Mouse (Mus musculus) E14TG2a.4 (cell line): ENCODE results near the gene Gm45716.

Experiments
- H3K27me3 ChIP-seq: 2 replicates; pipeline ENCODE4 v1.6.1; 2014; ENCODE audit warnings: low read length, control low read depth; ENCODE audit not compliant: insufficient read depth
- H3K36me3 ChIP-seq: 2 replicates; pipeline ENCODE4 v1.6.1; 2014; ENCODE audit warnings: low read length, control low read depth; ENCODE audit not compliant: insufficient read depth
- H3K4me1 ChIP-seq: replicated peaks from 2 replicates; pipeline ENCODE4 v1.6.1; 2014; ENCODE audit warnings: low read depth, low read length, control low read depth
- H3K4me3 ChIP-seq: replicated peaks from 2 replicates; pipeline ENCODE4 v1.5.1; 2014; ENCODE audit warnings: mild to moderate bottlenecking, low read length
- H3K9me3 ChIP-seq: 2 replicates; pipeline ENCODE4 v1.6.1; 2014; ENCODE audit warnings: low read length, control low read depth
- CTCF ChIP-seq: conservative IDR thresholded peaks from 2 replicates; pipeline ENCODE4 v1.5.1; 2014; ENCODE audit warnings: low read length
- NANOG ChIP-seq: IDR thresholded peaks from 2 replicates; pipeline ENCODE4 v1.6.1; 2014; ENCODE audit warnings: borderline replicate concordance, low read length, mixed read lengths
- POU5F1 ChIP-seq: IDR thresholded peaks from 2 replicates; pipeline ENCODE4 v1.6.1; 2014; ENCODE audit warnings: low read length, borderline replicate concordance

The Gm45716 gene

GRCm38 (mm10) chr11:90237616-90238015 lies 50.1 kb downstream of the Gm45716 start:
- TF ChIP-seq POU5F1: no peak
- TF ChIP-seq NANOG: no peak
- Histone ChIP-seq H3K27me3 (peaks cover 18% of the 10 kb centered on the region), H3K4me3 (no peak overlapping the region), H3K9me3 (no peaks in the 10 kb centered on the region), H3K36me3 (no peaks in the 10 kb centered on the region), H3K4me1 (peaks cover 28% of the 10 kb centered on the region)

DNA sequence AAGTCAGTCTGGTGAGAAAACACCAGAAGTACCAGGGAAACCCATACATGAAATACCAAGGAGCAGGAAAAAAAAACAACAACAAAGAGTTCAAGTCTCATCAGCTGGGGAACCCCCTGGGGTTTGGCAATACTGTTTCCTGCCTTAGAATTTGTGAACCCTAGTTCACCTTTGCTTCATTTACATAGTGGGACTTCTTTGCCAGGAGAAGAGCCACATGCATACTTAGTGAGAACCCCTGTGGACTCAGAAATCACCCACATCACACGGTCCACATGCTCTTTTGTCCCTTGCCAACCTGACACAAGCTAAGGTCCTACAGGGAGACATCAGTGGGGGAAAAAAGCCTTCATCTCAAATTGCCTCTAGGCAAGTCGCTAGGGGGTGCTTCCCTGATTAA lies 51.2 kb downstream of the Gm45716 start:
- TF ChIP-seq NANOG: peak; percentile 73; the same call in 1 of the 2 replicates
- TF ChIP-seq CTCF: no peak
- TF ChIP-seq POU5F1: no peak
- Histone ChIP-seq H3K27me3 (peaks cover 16% of the 10 kb centered on the region), H3K36me3 (no peaks in the 10 kb centered on the region), H3K4me3 (no peak overlapping the region), H3K9me3 (peaks cover 5% of the 10 kb centered on the region; the same call in 1 of the 2 replicates), H3K4me1 (peaks cover 28% of the 10 kb centered on the region)

DNA sequence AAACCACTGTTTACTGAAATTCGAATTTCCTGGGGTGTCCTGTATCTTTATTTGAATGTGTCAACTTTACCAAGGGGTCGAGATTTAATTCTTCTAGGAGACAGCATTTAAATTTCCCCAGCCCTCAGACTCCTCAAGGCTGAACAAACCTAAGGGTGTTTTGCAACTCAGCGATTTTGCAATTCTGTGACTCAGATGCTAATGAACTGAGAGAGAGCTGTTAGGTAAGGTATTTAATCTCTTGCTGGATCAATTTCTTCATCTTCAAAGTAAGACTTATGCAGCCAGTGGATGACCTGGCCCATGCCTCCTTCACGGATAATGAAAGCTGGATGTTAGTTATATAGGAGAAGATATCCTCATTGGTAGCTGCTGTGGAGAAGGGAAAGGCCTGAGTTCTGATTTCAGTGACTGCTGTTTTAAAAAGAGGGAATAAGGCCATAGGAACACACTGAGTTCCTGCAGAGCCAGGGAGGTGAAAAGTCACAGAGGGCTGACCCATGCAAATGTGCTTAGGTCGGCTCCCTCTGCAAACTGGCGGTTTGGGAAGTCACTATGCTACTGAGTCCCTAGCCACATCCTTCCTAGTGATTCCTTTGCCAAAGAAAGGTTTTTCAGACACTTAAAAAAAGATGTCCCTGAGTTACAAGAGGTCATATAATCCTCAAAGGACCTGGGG lies 53.3 kb downstream of the Gm45716 start:
- no peak overlapping the region for H3K4me3 ChIP-seq
- no peak for TF ChIP-seq POU5F1
- TF ChIP-seq NANOG: no peak
- no peak for TF ChIP-seq CTCF

DNA sequence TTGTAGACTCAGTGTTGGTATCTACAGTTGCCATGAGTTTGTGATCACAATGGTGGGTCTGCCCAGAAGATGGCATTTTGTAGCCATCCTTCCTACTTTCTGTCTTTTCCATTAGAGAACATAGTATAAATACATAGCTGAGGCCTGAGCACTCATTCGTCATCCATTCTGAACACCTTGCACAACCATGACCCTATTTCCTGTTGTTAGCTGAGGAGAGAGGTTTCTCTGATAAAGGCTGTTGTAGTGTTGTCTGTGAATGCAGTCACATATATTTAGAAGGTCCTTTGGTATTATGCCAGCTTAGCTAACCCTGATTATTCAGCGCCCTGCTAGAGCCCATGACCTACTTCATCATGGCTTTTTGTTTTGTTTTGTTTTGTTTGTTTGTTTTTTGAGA lies 54.4 kb downstream of the Gm45716 start:
- no peaks in the 10 kb centered on the region for H3K36me3 ChIP-seq
- H3K4me1 ChIP-seq: peaks cover 28% of the 10 kb centered on the region
- no peak overlapping the region for H3K4me3 ChIP-seq
- peaks cover 8% of the 10 kb centered on the region; the same call in 1 of the 2 replicates for H3K9me3 ChIP-seq
- peaks cover 28% of the 10 kb centered on the region for H3K27me3 ChIP-seq
- TF ChIP-seq POU5F1 (no peak), CTCF (no peak), NANOG (no peak)

More for the DNA sequence above, 53.3 kb downstream of the Gm45716 start:
- no peaks in the 10 kb centered on the region for H3K36me3 ChIP-seq
- peaks cover 8% of the 10 kb centered on the region; the same call in 1 of the 2 replicates for H3K9me3 ChIP-seq
- H3K27me3 ChIP-seq: peaks cover 20% of the 10 kb centered on the region
- H3K4me1 ChIP-seq: peaks cover 28% of the 10 kb centered on the region

- Histone ChIP-seq H3K36me3 (no peaks in the 10 kb centered on the region), H3K4me1 (peaks cover 19% of the 10 kb centered on the region), H3K9me3 (peaks cover 8% of the 10 kb centered on the region; the same call in 1 of the 2 replicates), H3K27me3 (peaks cover 32% of the 10 kb centered on the region), H3K4me3 (no peak overlapping the region)
- TF ChIP-seq NANOG (no peak), POU5F1 (no peak), CTCF (no peak)
Measured at GRCm38 (mm10) chr11:90243300-90243699, 55.8 kb downstream of the Gm45716 start.

DNA sequence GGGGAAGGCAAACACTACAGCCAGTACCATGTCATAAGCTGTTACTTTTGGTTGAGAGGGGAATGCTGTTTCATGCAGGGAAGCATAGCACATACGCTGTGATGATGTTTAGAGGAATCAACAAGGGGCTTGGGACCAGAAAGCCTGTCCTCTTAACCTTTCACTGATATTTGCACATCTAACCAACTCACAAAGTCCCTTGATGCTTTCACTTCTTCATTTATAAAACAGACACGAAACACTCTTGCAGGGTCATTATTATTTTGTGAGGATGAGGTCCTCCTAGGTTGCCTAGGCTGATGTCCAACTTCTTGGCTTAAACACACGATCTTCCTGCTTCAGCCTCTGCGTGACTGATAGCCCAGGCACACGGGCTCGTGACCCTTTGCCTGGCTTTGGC lies 58.1 kb downstream of the Gm45716 start:
- no peaks in the 10 kb centered on the region for H3K36me3 ChIP-seq
- peaks cover 8% of the 10 kb centered on the region; the same call in 1 of the 2 replicates for H3K9me3 ChIP-seq
- no peak overlapping the region for H3K4me3 ChIP-seq
- peaks cover 22% of the 10 kb centered on the region for H3K4me1 ChIP-seq
- no peak for TF ChIP-seq POU5F1
- no peak for TF ChIP-seq NANOG
- TF ChIP-seq CTCF: no peak
- H3K27me3 ChIP-seq: peaks cover 42% of the 10 kb centered on the region

DNA sequence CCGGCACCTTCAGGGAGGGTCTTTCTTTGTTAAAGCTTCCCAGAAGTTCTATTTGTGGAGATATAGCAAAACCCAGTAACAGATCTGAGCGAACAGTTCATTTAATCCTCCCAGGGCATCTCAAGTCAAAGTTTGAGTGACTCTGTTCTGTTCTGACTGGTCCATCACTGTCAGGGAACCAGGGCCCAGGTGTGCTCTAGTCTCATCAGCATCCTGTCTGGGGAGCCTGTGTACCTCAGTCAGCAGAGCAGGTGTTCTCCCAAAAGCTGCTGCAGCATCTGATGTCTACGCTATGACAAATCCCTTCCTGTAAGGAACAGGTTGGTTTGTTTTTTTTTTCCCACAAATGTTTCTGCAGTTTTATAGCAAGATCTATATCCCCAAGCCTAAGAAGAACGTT lies 59.2 kb downstream of the Gm45716 start:
- Histone ChIP-seq H3K27me3 (peaks cover 44% of the 10 kb centered on the region), H3K36me3 (no peaks in the 10 kb centered on the region), H3K4me1 (peaks cover 17% of the 10 kb centered on the region), H3K4me3 (no peak overlapping the region), H3K9me3 (peaks cover 8% of the 10 kb centered on the region; the same call in 1 of the 2 replicates)
- TF ChIP-seq NANOG: no peak
- TF ChIP-seq POU5F1: no peak
- TF ChIP-seq CTCF: no peak

DNA sequence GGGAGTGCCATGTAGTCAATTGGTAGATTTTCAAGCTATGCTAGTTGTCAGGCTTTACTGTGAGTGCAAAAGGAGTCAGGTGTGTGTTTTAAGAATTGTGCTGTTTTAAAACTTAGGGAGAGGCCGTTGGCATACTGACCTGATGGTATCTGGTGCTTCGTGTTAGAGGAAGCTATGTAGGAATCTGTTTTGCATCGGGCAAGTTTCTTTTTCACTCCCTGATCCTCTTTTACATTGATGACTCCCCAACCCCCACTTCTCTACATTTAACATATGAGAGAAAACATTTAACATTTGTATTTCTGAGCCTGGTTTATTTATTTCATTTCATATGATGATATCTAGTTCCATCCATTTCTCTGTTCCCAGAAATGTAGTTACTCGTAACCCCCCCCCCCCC lies 60.3 kb downstream of the Gm45716 start:
- Histone ChIP-seq H3K9me3 (peaks cover 8% of the 10 kb centered on the region; the same call in 1 of the 2 replicates), H3K27me3 (peaks cover 49% of the 10 kb centered on the region), H3K4me3 (no peak overlapping the region), H3K4me1 (peaks cover 17% of the 10 kb centered on the region), H3K36me3 (no peaks in the 10 kb centered on the region)
- no peak for TF ChIP-seq CTCF
- no peak for TF ChIP-seq POU5F1
- TF ChIP-seq NANOG: no peak

GRCm38 (mm10) chr11:90249025-90249650 lies 61.7 kb downstream of the Gm45716 start, which contains the start of gene Mmd:
Gene Mmd, plus strand, starts transcription at chr11:90249456.
- Histone ChIP-seq H3K4me3 (peak within 1 kb of the TSS; percentile 89), H3K36me3 (no peaks in the 10 kb centered on the region), H3K27me3 (peaks cover 50% of the 10 kb centered on the region), H3K9me3 (no peaks in the 10 kb centered on the region), H3K4me1 (peaks cover 17% of the 10 kb centered on the region)
- TF ChIP-seq CTCF: no peak
- no peak for TF ChIP-seq POU5F1
